Mouse (Mus musculus): Measurements from ENCODE around the gene Fam118b. TPM values are rescaled to one million over a fixed set of nuclear protein-coding genes. Genes with fewer than 3 reads are reported as not detected.

Gene Fam118b
- polyA plus RNA-seq, 1 experiment from 2014 or later, result 68.3 TPM

DNA sequence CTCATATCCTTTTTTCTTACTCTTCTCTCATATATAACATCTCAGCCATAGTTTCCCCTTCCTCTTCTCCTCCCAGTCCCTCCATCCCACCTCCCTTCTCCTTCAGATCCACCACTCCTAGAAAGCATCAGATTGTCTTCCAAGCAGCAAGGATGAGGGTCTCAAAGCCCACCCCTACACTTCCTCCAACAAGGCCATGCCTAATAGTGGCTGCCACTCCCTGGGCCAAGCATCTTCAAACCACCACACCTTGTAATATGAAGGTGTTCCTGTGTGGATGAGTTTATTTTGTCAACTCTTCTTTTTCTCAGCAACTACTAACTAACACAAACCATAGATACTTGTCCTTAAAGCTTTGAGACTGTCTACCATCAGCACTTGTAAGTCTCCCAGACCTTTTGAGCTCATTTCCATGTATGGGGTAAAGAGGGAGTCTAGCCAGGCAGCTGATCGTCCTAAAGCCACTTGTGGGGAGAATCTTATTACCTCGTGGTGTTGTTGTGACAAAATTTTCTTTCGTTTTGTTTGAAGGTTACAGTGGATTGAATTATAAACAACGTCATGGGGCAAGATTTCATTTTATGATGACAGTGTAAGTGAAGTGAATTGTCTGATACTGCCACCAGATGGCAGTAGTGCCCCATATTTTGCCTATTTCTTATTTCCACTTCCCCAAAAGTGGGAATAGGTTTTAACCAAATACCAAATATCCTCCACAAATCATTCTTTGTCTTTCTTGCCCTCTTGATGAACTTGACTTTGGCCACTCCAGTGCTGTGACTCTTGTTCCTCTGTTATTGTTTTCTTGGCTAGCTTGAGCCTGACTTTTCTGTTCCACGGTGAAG lies 14.6 kb upstream of the Fam118b start:
- whole genome bisulfite sequencing, result 19% methylated on average over 5 of the region's 5 CpGs
- Histone ChIP-seq H3K9ac (replicated peaks; ENCODE audit: low read length) (no peak overlapping the region), H3K4me1 (ENCODE audit: control insufficient read depth, insufficient read depth, low read length) (no peaks in the 10 kb centered on the region), H3K27ac (replicated peaks; ENCODE audit: low read depth, low read length) (no peak overlapping the region), H3K27me3 (ENCODE audit: control insufficient read depth, insufficient read depth, low read length) (no peaks in the 10 kb centered on the region), H3K36me3 (ENCODE audit: control insufficient read depth, insufficient read depth, low read length) (peaks cover 9% of the 10 kb centered on the region), H3K4me3 (replicated peaks; ENCODE audit: low read depth, low read length) (no peak overlapping the region), H3K9me3 (ENCODE audit: control insufficient read depth, low read length) (no peaks in the 10 kb centered on the region), H3K4me2 (ENCODE audit: low read length) (no peak overlapping the region)
- no peak; the same call in 1 of the 2 replicates for ATAC-seq (ENCODE audit: low FRiP score, low TSS enrichment)
- DNase-seq, result peak; percentile 85

DNA sequence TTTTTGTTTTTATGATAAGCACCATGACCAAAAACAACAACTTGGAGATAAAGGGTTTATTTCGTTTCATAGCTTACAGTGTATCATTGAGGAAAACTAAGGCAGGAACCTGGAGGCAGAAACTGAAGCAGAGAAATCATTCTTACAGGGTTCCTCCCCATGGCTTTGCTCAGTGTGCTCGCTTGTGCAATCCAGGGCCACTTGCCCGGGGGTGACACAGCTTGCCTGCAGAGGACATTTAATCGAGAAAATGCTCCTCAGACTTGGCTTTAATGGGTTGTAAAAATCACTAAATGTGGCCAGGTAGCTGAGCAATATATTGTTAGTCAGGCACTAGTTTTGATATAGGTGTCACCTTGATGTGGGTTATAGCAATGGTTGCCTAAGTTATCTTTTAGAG lies 10.8 kb upstream of the Fam118b start:
- no peak for DNase-seq
- H3K9ac ChIP-seq (replicated peaks; ENCODE audit: low read length), result no peak overlapping the region
- H3K4me3 ChIP-seq (replicated peaks; ENCODE audit: low read depth, low read length), result no peak overlapping the region
- no peaks in the 10 kb centered on the region for H3K4me1 ChIP-seq (ENCODE audit: control insufficient read depth, insufficient read depth, low read length)
- no peak for ATAC-seq (ENCODE audit: low FRiP score, low TSS enrichment)
- 92% methylated on average over 4 of the region's 4 CpGs for WGBS
- no peaks in the 10 kb centered on the region for H3K9me3 ChIP-seq (ENCODE audit: control insufficient read depth, low read length)
- no peaks in the 10 kb centered on the region for H3K27me3 ChIP-seq (ENCODE audit: control insufficient read depth, insufficient read depth, low read length)
- H3K27ac ChIP-seq (replicated peaks; ENCODE audit: low read depth, low read length), result no peak overlapping the region
- peaks cover 42% of the 10 kb centered on the region for H3K36me3 ChIP-seq (ENCODE audit: control insufficient read depth, insufficient read depth, low read length)
- H3K4me2 ChIP-seq (ENCODE audit: low read length), result no peak overlapping the region

DNA sequence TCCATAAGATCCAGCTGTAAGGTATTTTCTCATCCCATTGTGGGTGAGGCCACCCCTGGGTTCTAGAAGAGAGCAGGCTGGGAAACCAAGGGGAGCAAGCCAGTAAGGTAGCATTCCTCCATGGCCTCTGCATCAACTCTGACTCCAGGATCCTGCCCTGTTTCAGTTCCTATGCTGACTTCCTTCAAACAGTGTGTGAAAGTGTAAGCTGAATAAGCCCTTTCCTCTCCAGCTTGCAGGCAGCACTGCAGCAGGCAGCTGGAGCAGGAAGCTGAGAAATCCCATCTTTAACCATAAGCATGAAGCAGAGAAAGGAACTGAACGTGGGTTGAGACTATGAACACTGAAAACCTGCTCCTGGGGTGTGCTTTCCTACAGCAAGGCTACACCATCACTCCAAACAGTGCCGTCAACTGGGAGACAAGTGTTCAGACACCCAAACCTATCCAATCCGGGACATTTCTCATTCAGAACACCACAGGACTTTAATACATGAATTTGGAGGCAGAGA lies 10.3 kb upstream of the Fam118b start:
- H3K4me1 ChIP-seq (ENCODE audit: control insufficient read depth, insufficient read depth, low read length), result no peaks in the 10 kb centered on the region
- ATAC-seq (ENCODE audit: low FRiP score, low TSS enrichment) (no peak), DNase-seq (no peak)
- no peak overlapping the region for H3K27ac ChIP-seq (replicated peaks; ENCODE audit: low read depth, low read length)
- H3K9me3 ChIP-seq (ENCODE audit: control insufficient read depth, low read length), result no peaks in the 10 kb centered on the region
- no peak overlapping the region for H3K4me3 ChIP-seq (replicated peaks; ENCODE audit: low read depth, low read length)
- no peak overlapping the region for H3K9ac ChIP-seq (replicated peaks; ENCODE audit: low read length)
- H3K36me3 ChIP-seq (ENCODE audit: control insufficient read depth, insufficient read depth, low read length), result peaks cover 45% of the 10 kb centered on the region
- H3K27me3 ChIP-seq (ENCODE audit: control insufficient read depth, insufficient read depth, low read length), result no peaks in the 10 kb centered on the region
- no peak overlapping the region for H3K4me2 ChIP-seq (ENCODE audit: low read length)
- WGBS, result 87% methylated on average over 3 of the region's 3 CpGs

DNA sequence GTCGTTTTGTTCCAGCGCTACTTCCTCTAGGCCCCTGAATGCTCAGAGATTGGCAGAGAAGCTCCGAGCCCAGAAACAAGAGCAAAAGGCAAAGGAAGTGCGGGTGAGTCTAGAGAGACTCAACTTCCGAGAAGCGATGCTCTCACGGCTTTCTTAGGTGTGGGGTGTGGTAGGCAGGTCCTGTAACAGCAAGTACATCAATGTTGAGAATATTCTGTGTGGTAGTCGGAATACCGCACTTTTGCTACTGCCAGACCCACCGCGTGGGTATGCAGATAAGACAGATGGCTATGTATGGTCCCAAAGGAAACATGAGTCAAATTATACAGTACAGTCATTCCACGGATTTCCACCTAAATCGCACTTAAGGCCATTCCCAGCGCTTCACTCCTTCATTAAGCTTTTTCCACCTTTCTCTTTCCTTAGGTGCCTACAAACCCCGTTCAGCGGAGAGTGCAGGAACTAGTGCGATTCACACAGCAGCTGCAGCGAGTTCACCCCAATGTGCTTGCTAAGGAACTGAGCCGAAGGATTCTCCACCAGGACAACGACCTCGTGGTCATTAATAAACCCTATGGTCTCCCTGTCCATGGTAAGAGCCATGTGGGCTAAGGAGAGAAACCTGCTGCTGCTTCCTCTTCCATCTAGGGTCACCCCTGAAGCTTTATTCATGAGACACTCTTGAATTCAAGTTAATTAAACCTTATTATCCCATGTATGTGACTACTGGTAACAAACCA lies 541 bp upstream of the Fam118b start:
- 3% methylated on average over 21 of the region's 21 CpGs for WGBS

DNA sequence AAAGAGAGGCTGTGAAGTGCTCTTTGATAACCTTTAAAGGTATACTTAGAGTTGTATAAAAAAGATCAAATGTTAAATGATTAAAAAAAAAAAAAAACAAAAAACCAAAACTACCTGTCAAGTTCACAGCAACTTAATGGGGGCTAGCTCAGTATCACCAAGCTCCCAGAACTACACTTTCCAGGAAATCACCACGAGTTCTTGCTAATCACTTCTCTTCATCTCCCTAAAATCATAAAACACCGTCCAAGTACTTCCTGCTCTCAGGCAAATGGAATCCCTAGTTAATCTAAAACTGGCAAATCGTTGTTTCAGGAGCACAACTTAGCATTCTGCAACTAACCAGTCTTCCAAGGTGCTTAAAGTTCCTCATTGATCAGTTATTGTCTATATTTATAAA lies 3.1 kb downstream of the Fam118b start:
- H3K27me3 ChIP-seq (ENCODE audit: control insufficient read depth, insufficient read depth, low read length), result no peaks in the 10 kb centered on the region
- no peak overlapping the region for H3K27ac ChIP-seq (replicated peaks; ENCODE audit: low read depth, low read length)
- ATAC-seq (ENCODE audit: low FRiP score, low TSS enrichment) (no peak), DNase-seq (no peak)
- no peak overlapping the region for H3K4me3 ChIP-seq (replicated peaks; ENCODE audit: low read depth, low read length)
- no peaks in the 10 kb centered on the region for H3K36me3 ChIP-seq (ENCODE audit: control insufficient read depth, insufficient read depth, low read length)
- no peak overlapping the region for H3K4me2 ChIP-seq (ENCODE audit: low read length)
- WGBS, result 95% methylated on average over 3 of the region's 3 CpGs
- H3K9me3 ChIP-seq (ENCODE audit: control insufficient read depth, low read length), result no peaks in the 10 kb centered on the region
- peaks cover 21% of the 10 kb centered on the region for H3K4me1 ChIP-seq (ENCODE audit: control insufficient read depth, insufficient read depth, low read length)
- H3K9ac ChIP-seq (replicated peaks; ENCODE audit: low read length), result no peak overlapping the region

More for the DNA sequence above, 541 bp upstream of the Fam118b start:
- Histone ChIP-seq H3K9ac (replicated peaks; ENCODE audit: low read length) (peak overlapping the region; percentile 84), H3K36me3 (ENCODE audit: control insufficient read depth, insufficient read depth, low read length) (peaks cover 8% of the 10 kb centered on the region), H3K4me2 (ENCODE audit: low read length) (peak overlapping the region; percentile 74), H3K4me3 (replicated peaks; ENCODE audit: low read depth, low read length) (peak overlapping the region; percentile 84), H3K27me3 (ENCODE audit: control insufficient read depth, insufficient read depth, low read length) (no peaks in the 10 kb centered on the region), H3K9me3 (ENCODE audit: control insufficient read depth, low read length) (no peaks in the 10 kb centered on the region), H3K4me1 (ENCODE audit: control insufficient read depth, insufficient read depth, low read length) (peaks cover 21% of the 10 kb centered on the region), H3K27ac (replicated peaks; ENCODE audit: low read depth, low read length) (peak overlapping the region; percentile 68; the same call in 1 of the 2 replicates)
- no peak for DNase-seq
- peak; percentile 51 for ATAC-seq (ENCODE audit: low FRiP score, low TSS enrichment)

DNA sequence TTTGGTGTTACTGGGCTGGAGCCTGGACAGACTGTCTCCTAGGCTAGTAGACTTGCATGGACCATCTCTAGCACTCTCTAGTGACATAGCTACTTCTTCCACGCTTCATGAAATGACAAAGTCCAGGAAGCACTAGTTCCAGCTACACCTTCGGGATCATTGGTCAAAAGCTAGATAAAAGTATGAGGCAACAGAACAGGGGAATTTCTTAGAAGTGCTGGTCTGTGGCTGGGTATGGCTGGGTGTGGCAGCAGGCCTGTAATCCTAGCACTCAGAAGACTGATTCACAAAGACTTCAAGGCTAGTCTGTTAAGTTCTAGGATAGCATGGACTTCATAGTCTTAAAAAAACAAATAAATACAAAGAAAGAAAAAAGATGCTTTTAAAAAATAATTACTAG lies 4.2 kb downstream of the Fam118b start:
- Histone ChIP-seq H3K36me3 (ENCODE audit: control insufficient read depth, insufficient read depth, low read length) (0 out of 2 replicates have a peak, but pooled peaks cover 2% of the 10 kb centered on the region), H3K27ac (replicated peaks; ENCODE audit: low read depth, low read length) (no peak overlapping the region), H3K9ac (replicated peaks; ENCODE audit: low read length) (no peak overlapping the region), H3K4me1 (ENCODE audit: control insufficient read depth, insufficient read depth, low read length) (peaks cover 17% of the 10 kb centered on the region), H3K27me3 (ENCODE audit: control insufficient read depth, insufficient read depth, low read length) (no peaks in the 10 kb centered on the region), H3K9me3 (ENCODE audit: control insufficient read depth, low read length) (no peaks in the 10 kb centered on the region), H3K4me2 (ENCODE audit: low read length) (no peak overlapping the region), H3K4me3 (replicated peaks; ENCODE audit: low read depth, low read length) (no peak overlapping the region)
- no peak for ATAC-seq (ENCODE audit: low FRiP score, low TSS enrichment)
- DNase-seq, result no peak
- WGBS, result 94% methylated on average over 2 of the region's 2 CpGs

DNA sequence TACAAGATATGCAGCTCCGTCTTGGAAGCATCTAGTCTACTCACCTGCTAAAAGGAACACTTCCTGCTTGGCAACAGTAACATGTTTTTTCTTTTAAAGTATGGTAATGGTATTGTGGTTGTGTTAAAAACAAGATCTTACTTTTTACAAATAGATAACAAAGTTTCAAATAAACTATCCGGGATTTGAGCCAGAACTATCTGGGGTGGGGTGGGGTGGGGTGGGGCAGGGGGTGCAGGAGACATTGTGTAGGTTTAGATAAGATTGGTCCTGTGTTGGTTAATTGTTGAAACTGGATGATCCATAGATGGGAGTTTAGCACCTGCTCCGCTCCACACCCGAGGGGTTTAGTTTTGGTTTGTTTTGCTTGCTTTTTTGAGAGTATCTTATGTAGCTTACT lies 5.2 kb downstream of the Fam118b start:
- no peak for DNase-seq

DNA sequence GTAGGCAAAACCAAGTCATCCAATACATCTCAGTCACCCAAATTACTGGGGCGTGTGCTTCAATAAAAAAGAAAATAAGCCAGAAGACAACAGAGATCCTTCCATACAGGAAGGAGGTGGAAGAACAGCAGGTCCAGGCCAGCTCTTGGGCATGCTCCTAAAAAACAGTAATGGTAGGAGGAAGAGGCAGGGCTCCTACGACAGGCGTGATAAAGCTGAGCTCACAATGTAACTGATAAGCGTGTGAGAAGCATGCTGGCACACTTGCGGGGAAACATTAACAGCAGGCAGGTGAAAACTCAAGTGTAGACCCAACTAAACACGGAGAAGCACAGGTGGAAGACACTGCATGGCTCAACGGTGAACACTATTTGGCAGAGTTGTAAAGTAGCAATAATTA lies 10.2 kb downstream of the Fam118b start:
- Histone ChIP-seq H3K4me2 (ENCODE audit: low read length) (no peak overlapping the region), H3K27ac (replicated peaks; ENCODE audit: low read depth, low read length) (no peak overlapping the region), H3K4me1 (ENCODE audit: control insufficient read depth, insufficient read depth, low read length) (no peaks in the 10 kb centered on the region), H3K27me3 (ENCODE audit: control insufficient read depth, insufficient read depth, low read length) (no peaks in the 10 kb centered on the region), H3K36me3 (ENCODE audit: control insufficient read depth, insufficient read depth, low read length) (0 out of 2 replicates have a peak, but pooled peaks cover 2% of the 10 kb centered on the region), H3K4me3 (replicated peaks; ENCODE audit: low read depth, low read length) (no peak overlapping the region), H3K9ac (replicated peaks; ENCODE audit: low read length) (no peak overlapping the region), H3K9me3 (ENCODE audit: control insufficient read depth, low read length) (no peaks in the 10 kb centered on the region)
- WGBS, result 96% methylated on average over 7 of the region's 7 CpGs
- DNase-seq (no peak), ATAC-seq (ENCODE audit: low FRiP score, low TSS enrichment) (no peak)

More for the DNA sequence above, 5.2 kb downstream of the Fam118b start:
- 93% methylated on average over 4 of the region's 4 CpGs for WGBS
- H3K9me3 ChIP-seq (ENCODE audit: control insufficient read depth, low read length), result no peaks in the 10 kb centered on the region
- H3K36me3 ChIP-seq (ENCODE audit: control insufficient read depth, insufficient read depth, low read length), result 0 out of 2 replicates have a peak, but pooled peaks cover 2% of the 10 kb centered on the region
- H3K9ac ChIP-seq (replicated peaks; ENCODE audit: low read length), result no peak overlapping the region
- no peak overlapping the region for H3K27ac ChIP-seq (replicated peaks; ENCODE audit: low read depth, low read length)
- no peak for ATAC-seq (ENCODE audit: low FRiP score, low TSS enrichment)
- peaks cover 13% of the 10 kb centered on the region for H3K4me1 ChIP-seq (ENCODE audit: control insufficient read depth, insufficient read depth, low read length)
- no peak overlapping the region for H3K4me2 ChIP-seq (ENCODE audit: low read length)
- H3K27me3 ChIP-seq (ENCODE audit: control insufficient read depth, insufficient read depth, low read length), result no peaks in the 10 kb centered on the region
- no peak overlapping the region for H3K4me3 ChIP-seq (replicated peaks; ENCODE audit: low read depth, low read length)
